Mouse (Mus musculus) liver, embryonic 13.5 days (tissue): Measurements from ENCODE around the gene Gm45716. TPM values are rescaled to one million over a fixed set of nuclear protein-coding genes. Genes with fewer than 3 reads are reported as not detected.
"Not testable (repeated sequence)": the region's sequence is repeated elsewhere in the genome, so short reads cannot be mapped to it uniquely, and the experiment has no call there.

ENCODE experiments used
- ATAC-seq: fragments of 200-750 bp; cut with Nextera tagmentation; 2 replicates; pipeline ENCODE4 v1.8.0; 2017; ENCODE audit warnings: low read depth, mild to moderate bottlenecking, moderate number of reproducible peaks, moderate library complexity
- DNase-seq: peaks from one replicate; pipeline ENCODE4 v3.0.0; 2022
- H3K27ac ChIP-seq: fragments of 300-500 bp; sonication (generic); 2 replicates; pipeline ENCODE4 v1.5.1; 2015; ENCODE audit warnings: moderate library complexity, mild to moderate bottlenecking, inconsistent platforms
- H3K27me3 ChIP-seq: fragments of 300-500 bp; sonication (generic); 2 replicates; pipeline ENCODE4 v1.6.1; 2015; ENCODE audit warnings: mild to moderate bottlenecking, inconsistent platforms
- H3K36me3 ChIP-seq: fragments of 300-500 bp; sonication (generic); 2 replicates; pipeline ENCODE4 v1.6.1; 2015; ENCODE audit warnings: mild to moderate bottlenecking, inconsistent platforms
- H3K4me1 ChIP-seq: fragments of 300-500 bp; sonication (generic); replicated peaks from 2 replicates; pipeline ENCODE4 v1.6.1; 2015; ENCODE audit warnings: inconsistent platforms
- H3K4me2 ChIP-seq: fragments of 300-500 bp; sonication (generic); 2 replicates; pipeline ENCODE4 v1.6.1; 2015; ENCODE audit warnings: inconsistent platforms, mild to moderate bottlenecking, moderate library complexity
- H3K4me3 ChIP-seq: fragments of 300-500 bp; sonication (generic); replicated peaks from 2 replicates; pipeline ENCODE4 v1.5.1; 2015; ENCODE audit warnings: mild to moderate bottlenecking, inconsistent platforms
- H3K9ac ChIP-seq: fragments of 300-500 bp; sonication (generic); 2 replicates; pipeline ENCODE4 v1.6.1; 2015; ENCODE audit warnings: mild to moderate bottlenecking, inconsistent platforms
- H3K9me3 ChIP-seq: fragments of 300-500 bp; sonication (generic); replicated peaks from 2 replicates; pipeline ENCODE4 v1.6.1; 2016; ENCODE audit warnings: inconsistent platforms
- WGBS: fragments of 180-500 bp; shearing (Covaris S2); methylation state at CpG from one replicate; pipeline ENCODE4 v1.1.7; 2015; ENCODE audit not compliant: insufficient replicate concordance; 5-methylcytosine and 5-hydroxymethylcytosine counted together
- polyA plus RNA-seq: library from polyadenylated mRNA; unstranded; fragments of >200 nt; fragmentation: Nextera tagmentation; extraction: Ambion mirVana; gene quantifications from 2 replicates; pipeline ENCODE4 v1.2.1, GENCODE M21; 2015

Gm45716 gene
- polyA plus RNA-seq, 1 experiment from 2014 or later = 3.0 TPM

DNA sequence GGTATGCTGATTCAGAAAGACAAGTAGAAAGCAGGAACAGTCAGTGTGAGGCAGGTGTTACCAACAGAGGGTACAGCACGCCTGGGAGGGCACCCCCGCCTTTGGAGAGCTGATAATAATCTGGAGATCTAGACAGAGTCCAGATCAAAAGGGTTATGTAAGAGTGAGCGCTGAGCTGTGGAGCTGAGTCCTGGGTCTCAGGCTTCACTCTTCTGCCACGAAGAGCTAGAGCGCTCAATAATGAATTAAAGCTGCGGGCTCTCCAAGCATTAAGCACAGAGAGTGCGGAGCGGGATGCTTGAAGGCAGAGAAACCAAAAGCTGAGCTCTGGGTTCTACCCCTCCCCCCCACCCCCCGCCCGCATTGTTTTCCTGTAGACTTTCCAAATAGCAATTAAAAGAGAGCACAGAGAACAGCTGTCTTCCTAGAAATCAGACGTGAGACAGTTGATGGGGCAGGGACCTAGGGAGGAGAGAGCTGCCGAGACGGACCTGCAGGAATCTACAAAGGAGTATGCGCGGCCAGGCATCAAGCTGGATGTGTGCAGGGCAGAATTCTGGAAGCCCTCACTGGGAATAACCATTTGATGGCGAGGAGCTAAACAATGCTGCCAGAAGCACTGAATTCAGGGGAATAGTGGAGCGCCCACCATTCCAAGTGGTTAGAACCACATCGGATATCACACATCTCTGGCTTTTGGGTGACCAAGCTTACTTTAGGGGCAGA lies 82.1 kb downstream of the Gm45716 start:
- no peak overlapping the region for H3K9ac ChIP-seq
- no peaks in the 10 kb centered on the region for H3K27me3 ChIP-seq
- H3K4me2 ChIP-seq = no peak overlapping the region
- H3K27ac ChIP-seq = no peak overlapping the region
- ATAC-seq = no peak
- H3K4me1 ChIP-seq = no peaks in the 10 kb centered on the region
- 75% methylated on average over 18 of the region's 18 CpGs for WGBS
- peaks cover 16% of the 10 kb centered on the region; the same call in 1 of the 2 replicates for H3K36me3 ChIP-seq
- no peak overlapping the region for H3K4me3 ChIP-seq
- H3K9me3 ChIP-seq = no peaks in the 10 kb centered on the region
- DNase-seq = no peak

DNA sequence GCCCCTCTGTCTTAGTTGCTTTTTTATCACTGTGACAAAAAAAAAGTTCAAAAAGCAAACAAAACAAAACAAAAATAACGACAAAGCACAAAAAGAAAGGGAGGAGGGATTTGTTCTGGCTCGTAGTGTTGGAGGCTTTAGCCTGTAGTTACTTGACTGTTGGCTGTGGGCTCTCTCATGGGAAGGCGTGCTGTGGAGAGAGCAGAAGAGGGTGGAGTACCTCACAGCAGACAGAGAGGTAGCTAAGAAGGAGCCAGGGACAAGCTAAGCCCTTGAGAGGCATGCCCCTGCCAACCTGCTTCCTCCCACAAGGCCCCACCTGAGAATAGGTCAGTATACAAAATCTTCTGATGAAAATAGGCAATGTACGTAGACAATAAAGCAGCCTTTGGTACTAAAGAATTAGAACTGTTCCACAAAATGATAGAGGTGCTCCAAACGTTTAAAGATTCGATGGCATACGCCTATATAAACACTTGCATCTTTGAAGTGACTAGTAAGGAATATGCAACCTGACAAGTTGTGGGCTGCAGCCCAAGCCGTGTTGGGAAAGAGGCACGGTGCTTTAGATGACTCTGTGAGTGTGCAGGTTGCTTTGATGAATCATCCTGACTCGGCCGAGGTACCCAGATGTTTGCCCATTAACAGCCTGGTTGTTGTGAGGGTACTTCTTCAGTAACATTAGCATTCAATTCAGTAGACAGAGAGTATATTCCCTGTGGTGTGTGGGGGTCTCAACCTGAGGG lies 82.8 kb downstream of the Gm45716 start:
- H3K27ac ChIP-seq = no peak overlapping the region
- H3K27me3 ChIP-seq = no peaks in the 10 kb centered on the region
- ATAC-seq (no peak), DNase-seq (no peak)
- peaks cover 16% of the 10 kb centered on the region; the same call in 1 of the 2 replicates for H3K36me3 ChIP-seq
- no peak overlapping the region for H3K9ac ChIP-seq
- H3K4me3 ChIP-seq = no peak overlapping the region
- no peaks in the 10 kb centered on the region for H3K9me3 ChIP-seq
- 72% methylated on average over 11 of the region's 11 CpGs for WGBS
- no peak overlapping the region for H3K4me2 ChIP-seq
- H3K4me1 ChIP-seq = no peaks in the 10 kb centered on the region

DNA sequence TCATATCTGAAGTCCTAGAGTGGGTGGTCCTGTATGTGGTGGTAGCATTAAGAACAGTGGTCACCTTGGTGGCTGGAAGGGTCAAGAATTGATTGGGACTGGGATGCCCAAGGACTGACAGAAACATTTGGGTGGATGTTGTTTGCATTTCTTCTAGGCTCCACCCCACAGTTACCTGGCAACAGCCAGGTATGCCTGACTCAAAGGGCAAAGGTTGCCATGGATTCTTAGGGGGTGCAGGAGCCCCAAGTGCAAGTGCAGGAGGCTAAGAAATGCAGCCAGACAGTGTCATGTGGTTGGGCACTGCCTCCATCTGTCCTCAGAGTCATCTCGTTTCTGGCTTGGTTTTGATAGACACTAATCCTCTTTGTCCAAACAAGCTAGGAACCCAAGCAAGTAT lies 86.7 kb downstream of the Gm45716 start:
- no peak for ATAC-seq
- Histone ChIP-seq H3K36me3 (0 out of 2 replicates have a peak, but pooled peaks cover 8% of the 10 kb centered on the region), H3K4me3 (no peak overlapping the region), H3K27me3 (no peaks in the 10 kb centered on the region), H3K9me3 (no peaks in the 10 kb centered on the region), H3K4me1 (no peaks in the 10 kb centered on the region), H3K9ac (no peak overlapping the region), H3K4me2 (no peak overlapping the region), H3K27ac (no peak overlapping the region)
- no peak for DNase-seq
- whole genome bisulfite sequencing = 43% methylated on average over 1 of the region's 1 CpGs

- WGBS = 75% methylated on average over 7 of the region's 7 CpGs
- Histone ChIP-seq H3K4me3 (no peak overlapping the region), H3K4me1 (no peaks in the 10 kb centered on the region), H3K27me3 (no peaks in the 10 kb centered on the region), H3K27ac (no peak overlapping the region), H3K36me3 (0 out of 2 replicates have a peak, but pooled peaks cover 8% of the 10 kb centered on the region), H3K4me2 (no peak overlapping the region), H3K9ac (no peak overlapping the region), H3K9me3 (no peaks in the 10 kb centered on the region)
- ATAC-seq = no peak
- no peak for DNase-seq
Observed at GRCm38 (mm10) chr11:90275663-90276062, 88.2 kb downstream of the Gm45716 start.

GRCm38 (mm10) chr11:90276150-90276549 lies 88.7 kb downstream of the Gm45716 start:
- H3K9me3 ChIP-seq = no peaks in the 10 kb centered on the region
- H3K4me2 ChIP-seq = no peak overlapping the region
- 62% methylated on average over 8 of the region's 8 CpGs for WGBS
- H3K36me3 ChIP-seq = 0 out of 2 replicates have a peak, but pooled peaks cover 8% of the 10 kb centered on the region
- ATAC-seq (no peak), DNase-seq (no peak)
- H3K4me1 ChIP-seq = no peaks in the 10 kb centered on the region
- H3K4me3 ChIP-seq = no peak overlapping the region
- H3K27ac ChIP-seq = no peak overlapping the region
- H3K9ac ChIP-seq = no peak overlapping the region
- H3K27me3 ChIP-seq = no peaks in the 10 kb centered on the region

GRCm38 (mm10) chr11:90276561-90276960 lies 89.1 kb downstream of the Gm45716 start:
- Histone ChIP-seq H3K4me1 (no peaks in the 10 kb centered on the region), H3K27ac (no peak overlapping the region), H3K36me3 (0 out of 2 replicates have a peak, but pooled peaks cover 8% of the 10 kb centered on the region), H3K9ac (no peak overlapping the region), H3K4me3 (no peak overlapping the region), H3K27me3 (no peaks in the 10 kb centered on the region), H3K4me2 (no peak overlapping the region), H3K9me3 (no peaks in the 10 kb centered on the region)
- ATAC-seq (no peak), DNase-seq (no peak)
- 83% methylated on average over 12 of the region's 12 CpGs for WGBS

- Histone ChIP-seq H3K4me3 (no peak overlapping the region), H3K4me1 (no peaks in the 10 kb centered on the region), H3K36me3 (no peaks in the 10 kb centered on the region), H3K27me3 (no peaks in the 10 kb centered on the region), H3K27ac (no peak overlapping the region), H3K4me2 (no peak overlapping the region), H3K9me3 (no peaks in the 10 kb centered on the region), H3K9ac (no peak overlapping the region)
- ATAC-seq (no peak), DNase-seq (no peak)
- 52% methylated on average over 5 of the region's 5 CpGs for WGBS
Observed at GRCm38 (mm10) chr11:90280069-90280468, 92.6 kb downstream of the Gm45716 start.

DNA sequence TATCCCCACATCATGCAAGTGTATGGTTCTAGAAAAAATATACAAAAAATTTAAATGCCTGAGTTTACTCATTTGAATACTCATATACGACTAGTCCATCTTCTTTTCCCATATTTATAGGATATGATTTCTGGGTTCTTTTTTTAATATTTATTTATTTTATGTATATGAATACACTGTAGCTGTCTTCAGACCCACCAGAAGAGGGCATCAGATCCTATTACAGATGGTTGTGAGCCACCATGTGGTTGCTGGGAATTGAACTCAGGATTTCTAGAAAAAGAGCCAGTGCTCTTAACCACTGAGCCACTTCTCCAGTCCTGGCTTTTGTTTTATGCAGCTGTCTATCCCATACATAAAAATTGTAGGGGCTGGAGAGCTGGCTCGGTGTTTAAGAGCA lies 94.5 kb downstream of the Gm45716 start:
- ATAC-seq, H3K36me3 ChIP-seq, H3K27me3 ChIP-seq, H3K27ac ChIP-seq, DNase-seq, H3K9me3 ChIP-seq, H3K4me3 ChIP-seq, H3K4me1 ChIP-seq, H3K9ac ChIP-seq, H3K4me2 ChIP-seq: not testable (repeated sequence)
- 61% methylated on average over 2 of the region's 2 CpGs for whole genome bisulfite sequencing

GRCm38 (mm10) chr11:90283159-90283558 lies 95.7 kb downstream of the Gm45716 start:
- 9% methylated on average over 4 of the region's 4 CpGs for WGBS
- DNase-seq = no peak
- Histone ChIP-seq H3K36me3 (no peaks in the 10 kb centered on the region), H3K4me2 (no peak overlapping the region), H3K4me1 (no peaks in the 10 kb centered on the region), H3K27me3 (no peaks in the 10 kb centered on the region), H3K9ac (no peak overlapping the region), H3K4me3 (no peak overlapping the region), H3K9me3 (no peaks in the 10 kb centered on the region), H3K27ac (no peak overlapping the region)
- no peak for ATAC-seq

GRCm38 (mm10) chr11:90283601-90284000 lies 96.1 kb downstream of the Gm45716 start:
- Histone ChIP-seq H3K27ac (no peak overlapping the region), H3K27me3 (no peaks in the 10 kb centered on the region), H3K9me3 (no peaks in the 10 kb centered on the region), H3K4me3 (no peak overlapping the region), H3K9ac (no peak overlapping the region), H3K4me1 (no peaks in the 10 kb centered on the region), H3K4me2 (no peak overlapping the region), H3K36me3 (no peaks in the 10 kb centered on the region)
- no peak for DNase-seq
- WGBS = 61% methylated on average over 6 of the region's 6 CpGs
- no peak for ATAC-seq

- ATAC-seq = no peak
- no peak for DNase-seq
- no peak overlapping the region for H3K27ac ChIP-seq
- WGBS = 26% methylated on average over 2 of the region's 2 CpGs
- no peak overlapping the region for H3K4me2 ChIP-seq
- H3K36me3 ChIP-seq = no peaks in the 10 kb centered on the region
- H3K27me3 ChIP-seq = no peaks in the 10 kb centered on the region
- H3K9ac ChIP-seq = no peak overlapping the region
- H3K4me3 ChIP-seq = no peak overlapping the region
- no peaks in the 10 kb centered on the region for H3K9me3 ChIP-seq
- no peaks in the 10 kb centered on the region for H3K4me1 ChIP-seq
Observed at GRCm38 (mm10) chr11:90284079-90284478, 96.6 kb downstream of the Gm45716 start.
